Mouse (Mus musculus) kidney, adult 11 months (tissue): ENCODE results near the gene Zfp790.

Source experiments
- DNase-seq: peaks from one replicate; pipeline ENCODE4 v3.0.0; 2022

Zfp790 gene

DNA sequence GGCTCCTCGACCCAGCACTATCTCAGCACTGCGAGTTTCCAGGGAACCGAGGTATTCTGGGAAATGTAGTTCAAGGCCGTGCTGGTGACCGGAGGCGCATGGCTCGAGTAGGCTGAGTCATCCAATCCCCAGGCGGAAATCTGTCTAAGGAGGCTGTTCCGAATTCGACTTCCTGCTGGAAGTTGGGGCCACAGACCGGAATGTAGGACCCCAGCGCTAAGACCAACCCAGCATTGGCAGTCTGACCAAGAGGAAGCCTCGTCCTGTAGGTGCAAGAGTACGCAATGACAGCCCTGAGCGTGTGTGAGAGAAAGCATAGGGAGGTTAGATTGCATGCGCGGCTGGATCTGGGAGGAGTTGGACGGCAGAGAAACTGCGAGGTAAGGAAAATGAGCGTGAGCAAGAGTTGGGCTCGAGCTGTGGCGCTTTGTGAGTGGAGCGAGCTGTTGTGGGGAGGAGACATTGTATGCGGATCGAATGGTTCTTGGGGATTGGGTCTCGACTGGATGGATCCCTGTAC is at the start of gene Zfp790:
TSS of gene Zfp790 (plus strand) at position 205 of the 520 bp plus-strand sequence.
- DNase-seq: peak; percentile 92

DNA sequence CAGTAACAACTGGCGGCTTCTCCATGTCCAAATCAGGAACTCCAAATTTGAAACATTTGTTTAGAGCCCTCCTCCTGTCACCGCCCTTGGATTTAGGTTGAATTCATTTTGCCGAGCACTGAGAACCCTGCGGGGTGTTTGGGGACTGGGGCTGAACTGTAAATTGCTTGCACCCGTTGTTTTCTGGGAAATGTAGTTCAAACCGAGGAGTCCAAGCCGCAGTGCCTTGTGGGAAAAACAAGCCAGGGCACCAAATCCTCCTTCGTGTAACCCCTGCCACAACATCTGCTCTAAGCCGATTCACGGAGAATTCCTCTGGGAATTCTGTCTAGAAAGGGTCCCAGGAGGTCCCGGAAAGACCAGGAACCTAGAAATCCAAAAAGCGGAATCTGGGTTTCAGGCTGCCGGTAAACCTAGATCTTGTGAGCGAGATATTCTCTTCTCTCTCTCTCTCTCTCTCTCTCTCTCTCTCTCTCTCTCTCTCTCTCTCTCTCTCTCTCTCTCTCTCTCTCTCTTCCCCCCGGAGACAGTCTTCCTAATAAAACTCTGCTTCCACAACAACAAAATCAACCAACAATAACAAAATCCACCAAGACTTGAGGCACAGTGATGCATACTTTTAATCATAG is 48.7 kb upstream of the Zfp790 start:
- peak; percentile 84 for DNase-seq

DNA sequence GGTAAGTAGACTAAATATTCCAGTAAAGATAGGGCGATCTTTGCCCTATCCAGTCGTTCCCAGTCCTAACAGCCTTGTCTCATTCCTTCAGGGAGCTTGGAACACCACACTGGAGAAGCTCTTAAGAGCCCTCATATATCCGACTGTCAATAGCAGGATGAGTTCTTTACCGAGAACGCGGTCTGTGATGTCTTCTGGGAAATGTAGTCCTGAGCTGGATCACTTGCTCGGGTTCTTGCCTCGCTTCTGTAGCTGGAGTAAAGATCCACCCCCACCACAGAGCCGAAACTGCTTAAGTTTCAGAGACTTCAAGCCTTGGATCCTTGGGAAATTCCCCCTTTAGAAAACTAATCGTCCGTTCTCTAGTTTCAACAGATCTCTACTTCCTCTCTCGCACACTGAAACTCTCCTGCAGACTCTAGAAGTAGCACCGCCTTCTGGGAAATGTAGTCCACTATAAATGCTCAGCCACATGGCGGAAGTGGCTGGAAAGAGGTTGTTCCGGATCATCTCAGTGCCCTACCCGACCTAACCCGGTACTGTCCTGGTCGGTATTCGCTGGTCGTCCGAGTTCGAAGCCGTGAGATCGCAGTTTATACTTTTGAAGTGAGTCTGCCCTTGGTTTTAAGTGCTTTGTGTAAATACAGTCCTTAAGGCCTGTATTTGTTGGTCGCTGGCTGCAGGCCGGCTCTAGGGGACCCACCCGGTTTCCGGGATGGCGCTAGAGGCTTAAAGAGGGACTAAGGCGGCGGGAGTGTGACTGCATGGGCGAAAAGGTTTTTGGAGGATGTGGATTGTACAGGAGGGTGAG is 47.6 kb upstream of the Zfp790 start, which contains the start of gene Zfp84:
TSS of gene Zfp84 (plus strand) at position 463 of the 811 bp plus-strand sequence.
- DNase-seq: peak; percentile 95

DNA sequence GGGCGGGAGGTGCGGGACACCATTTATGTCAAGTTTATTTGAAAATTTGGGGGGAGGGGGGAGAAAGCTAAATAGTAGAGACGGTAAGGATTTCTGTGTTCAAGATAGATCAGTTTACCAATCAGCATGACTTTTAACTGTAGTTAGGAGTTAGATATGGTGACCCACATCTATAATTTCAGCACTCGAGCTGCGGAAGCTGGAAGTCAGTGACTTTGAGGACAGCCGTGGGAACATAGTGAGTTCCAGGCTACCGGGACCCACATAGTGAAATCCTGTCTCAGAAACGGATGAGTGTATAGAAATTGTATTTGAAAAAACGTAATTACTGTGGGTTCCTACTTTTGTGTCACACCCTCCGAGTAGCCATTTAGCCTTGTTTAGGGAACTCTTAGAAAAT is 46.9 kb upstream of the Zfp790 start:
- no peak for DNase-seq

DNA sequence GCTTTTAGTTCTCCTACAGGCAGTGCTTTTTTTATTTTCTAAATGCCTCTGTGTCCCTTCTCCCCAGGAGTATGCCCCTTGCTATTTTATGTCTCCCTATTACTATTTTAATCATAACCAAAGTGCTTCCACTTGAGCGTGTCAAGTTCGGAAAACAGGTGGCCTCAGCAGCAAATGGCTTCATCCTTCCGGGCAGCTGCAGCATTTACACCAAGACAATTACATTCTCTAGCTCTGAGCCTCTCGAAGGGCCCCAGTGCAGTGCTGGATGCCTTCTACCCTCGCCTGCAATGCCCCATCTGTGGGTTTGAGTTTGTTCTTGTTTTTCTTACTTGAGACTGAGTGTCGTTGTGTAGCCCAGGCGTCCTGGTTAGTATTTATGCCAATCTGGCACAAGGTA is 42.4 kb upstream of the Zfp790 start:
- DNase-seq: no peak

DNA sequence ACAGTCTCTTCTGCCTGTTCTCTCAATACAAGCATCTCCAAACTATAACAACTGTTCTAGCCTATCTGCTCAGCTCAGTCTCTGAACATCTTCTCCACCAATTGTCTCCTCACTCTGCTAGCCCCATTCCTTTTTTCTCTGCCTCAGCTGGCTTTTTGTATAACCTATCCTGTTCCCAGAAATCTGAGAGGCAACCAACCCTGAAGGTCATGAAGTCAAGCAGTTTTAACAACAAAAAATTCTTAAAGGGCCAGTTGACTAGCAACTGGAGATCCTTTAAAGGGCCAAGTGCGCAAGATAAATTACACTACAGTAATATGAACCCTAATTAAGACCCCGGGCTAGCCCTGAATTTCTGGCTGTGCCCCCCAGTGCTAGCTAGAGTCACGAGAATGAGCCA is 41.5 kb upstream of the Zfp790 start:
- no peak for DNase-seq

DNA sequence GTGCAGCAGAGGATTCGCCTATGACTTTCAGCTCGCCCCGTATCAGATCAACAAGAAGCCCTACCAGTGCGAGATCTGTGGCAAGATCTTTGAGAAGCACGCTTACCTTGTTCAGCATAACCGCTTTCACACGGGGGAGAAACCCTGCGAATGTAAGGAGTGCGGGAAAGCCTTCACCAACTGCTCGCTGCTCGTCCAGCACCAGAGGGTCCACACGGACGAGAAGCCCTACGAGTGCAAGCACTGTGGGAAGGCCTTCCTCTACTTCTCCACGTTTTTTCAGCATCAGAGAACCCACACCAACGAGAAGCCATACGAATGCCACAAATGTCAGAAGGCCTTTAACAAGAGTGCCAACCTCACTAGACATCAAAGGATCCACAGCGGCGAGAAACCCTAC is 39.3 kb upstream of the Zfp790 start:
- DNase-seq: no peak

DNA sequence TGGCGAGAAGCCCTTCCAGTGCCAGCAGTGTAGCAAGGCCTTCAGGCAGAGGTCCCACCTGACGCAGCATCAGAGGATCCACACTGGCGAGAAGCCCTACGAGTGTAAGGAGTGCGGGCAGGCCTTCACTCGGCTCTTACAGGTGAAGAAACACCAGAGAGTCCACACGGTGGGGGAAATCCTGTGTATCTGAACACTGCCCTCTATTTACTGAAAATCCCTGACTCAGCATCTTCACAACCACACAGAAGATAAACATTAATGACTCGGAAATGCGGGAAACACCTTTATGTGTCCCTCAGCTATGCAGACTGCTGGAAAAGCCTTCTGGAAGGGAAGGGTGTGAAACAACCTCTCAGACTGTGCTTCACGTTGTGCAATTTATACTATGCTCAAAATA is 38.5 kb upstream of the Zfp790 start:
- DNase-seq: no peak

DNA sequence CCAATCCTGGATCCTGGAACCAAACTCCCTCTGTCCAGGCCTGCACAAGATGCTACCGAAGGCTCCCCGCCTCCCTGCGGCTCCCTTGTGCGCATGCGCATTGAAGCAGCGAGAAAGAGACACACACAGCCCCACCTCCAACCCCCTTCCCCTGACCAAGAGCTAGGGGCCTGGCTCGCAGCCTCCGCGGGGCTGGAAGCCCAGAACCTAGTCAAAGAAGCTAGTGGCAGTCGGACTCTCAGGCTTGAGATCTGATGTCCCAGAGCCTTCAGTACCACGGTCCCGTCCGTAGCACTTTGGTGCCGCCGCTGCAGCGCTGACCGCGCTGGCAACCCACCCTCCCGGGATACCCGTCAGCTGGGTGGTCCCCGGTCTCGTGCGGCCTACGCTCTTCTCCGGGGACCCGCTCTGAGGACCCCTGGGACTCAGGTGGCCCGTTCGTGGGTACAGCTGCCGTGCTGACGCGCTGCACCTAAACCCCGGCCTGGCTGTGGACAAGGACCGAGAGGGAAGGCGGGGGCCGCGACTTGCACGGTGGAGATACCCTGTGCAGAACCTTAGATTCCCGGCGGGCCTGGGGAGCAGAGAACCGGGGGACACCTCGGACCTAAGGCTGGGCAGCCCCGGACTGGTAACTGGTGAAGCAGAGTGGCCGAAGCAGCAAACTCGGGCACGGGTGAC is 31.9 kb upstream of the Zfp790 start, which contains the start of gene Zfp30:
TSS of gene Zfp30 (plus strand) at position 128 of the 681 bp plus-strand sequence.
- DNase-seq: peak; percentile 81

DNA sequence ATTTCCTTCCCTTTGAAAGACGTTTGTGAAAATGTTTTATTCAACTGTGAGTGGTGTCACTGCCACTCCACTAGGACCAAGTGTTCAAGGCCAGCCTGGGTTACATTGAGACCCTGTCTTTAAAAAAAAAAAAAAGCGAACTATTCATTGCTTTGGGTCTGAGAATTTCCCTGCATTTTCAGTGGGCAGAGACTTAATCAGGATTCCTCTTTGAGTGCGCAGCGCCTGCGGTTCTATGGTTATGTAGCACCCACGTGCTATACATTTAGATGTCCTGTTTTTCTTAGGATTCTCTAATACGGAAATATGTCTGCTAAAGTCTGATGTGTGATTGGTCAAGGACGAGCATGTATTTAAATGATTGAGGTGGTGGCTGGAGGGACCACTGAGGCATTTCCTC is 30.9 kb upstream of the Zfp790 start:
- DNase-seq: no peak

DNA sequence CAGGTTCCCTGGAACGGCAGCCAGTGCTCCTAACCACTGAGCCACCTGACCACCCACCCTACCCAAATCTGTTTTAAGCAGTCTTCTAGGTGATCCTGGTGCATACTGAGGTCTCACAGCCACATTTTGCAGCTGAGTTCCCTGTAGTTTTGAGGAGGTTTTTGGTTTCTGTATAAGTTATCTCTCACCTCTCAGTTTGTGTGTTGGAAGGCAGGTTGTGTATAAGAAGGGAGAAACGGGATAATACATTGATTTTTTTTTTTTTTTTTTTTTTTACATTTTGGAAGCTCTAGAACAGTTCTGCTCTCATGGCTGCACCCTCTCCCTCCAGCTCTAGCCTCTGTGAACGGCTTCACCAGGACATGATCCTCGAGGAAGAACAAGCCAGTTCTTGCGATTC is 30.0 kb upstream of the Zfp790 start:
- no peak for DNase-seq

DNA sequence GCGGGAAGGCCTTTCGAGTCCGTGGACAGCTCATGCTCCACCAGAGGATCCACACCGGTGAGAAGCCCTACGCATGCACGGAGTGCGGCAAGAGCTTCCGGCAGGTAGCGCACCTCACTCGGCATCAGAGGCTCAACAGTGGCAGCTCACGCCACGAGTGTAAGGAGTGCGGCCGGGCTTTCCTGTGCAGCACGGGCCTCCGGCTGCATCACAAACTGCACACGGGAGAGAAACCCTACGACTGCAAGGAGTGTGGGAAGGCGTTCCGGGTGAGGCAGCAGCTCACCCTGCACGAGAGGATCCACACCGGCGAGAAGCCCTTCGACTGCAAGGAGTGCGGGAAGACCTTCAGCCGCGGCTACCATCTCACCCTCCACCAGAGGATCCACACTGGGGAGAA is 23.0 kb upstream of the Zfp790 start:
- no peak for DNase-seq

DNA sequence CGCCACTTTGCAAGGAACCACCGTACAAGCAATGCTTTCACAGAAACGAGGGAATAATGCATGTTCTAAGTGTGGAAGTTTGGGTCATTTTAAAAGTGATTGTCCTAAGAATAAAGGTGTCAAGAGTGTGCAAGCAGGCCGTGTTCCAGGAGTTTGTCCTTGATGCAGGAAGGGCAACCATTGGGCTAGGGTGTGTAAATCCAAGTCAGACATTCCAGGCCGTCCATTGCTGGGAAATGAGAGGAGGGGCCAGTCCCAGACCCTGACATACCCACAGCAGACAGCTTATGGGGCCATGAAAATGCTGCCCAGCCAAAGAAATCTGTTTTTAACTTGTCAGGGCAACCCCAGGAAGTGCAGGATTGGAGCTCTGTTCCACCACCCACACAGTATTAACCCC is 8.9 kb upstream of the Zfp790 start:
- DNase-seq: no peak

DNA sequence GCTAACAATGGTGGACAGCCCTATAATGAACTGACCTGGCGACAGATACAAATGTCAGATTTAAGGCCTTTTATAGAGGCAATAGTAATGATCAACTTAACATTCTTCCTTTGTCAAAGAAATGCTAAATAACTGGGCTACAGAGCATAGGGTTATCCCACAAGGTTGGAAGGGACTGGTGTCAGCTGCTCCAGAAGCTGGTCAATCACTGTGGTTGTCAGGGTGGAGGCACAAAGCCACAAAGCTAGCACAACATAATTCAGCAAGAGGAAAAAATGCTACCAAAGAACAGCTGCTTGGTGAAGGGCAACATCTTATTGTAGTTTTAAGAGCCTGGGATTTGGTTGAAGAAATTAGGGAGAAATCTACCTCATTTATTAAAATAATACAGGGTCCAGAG is 3.7 kb upstream of the Zfp790 start:
- no peak for DNase-seq

DNA sequence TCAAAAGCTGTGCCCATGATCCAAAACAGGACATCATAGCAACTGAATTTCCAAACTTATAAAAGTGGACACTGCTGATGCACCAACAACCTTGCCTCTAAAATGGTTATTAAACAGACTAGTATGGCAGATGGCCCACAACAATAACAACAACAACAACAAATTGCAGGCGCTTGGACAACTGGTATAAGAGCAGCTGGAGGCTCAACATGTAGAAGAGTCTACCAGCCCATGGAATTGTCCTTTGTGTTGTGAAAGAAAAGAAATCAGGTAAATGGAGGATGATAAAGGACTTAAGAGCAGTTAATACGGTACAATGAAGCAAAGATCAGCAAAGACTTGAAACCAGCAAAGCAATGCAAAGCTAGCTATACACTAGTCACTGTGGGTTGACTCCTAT is 1.5 kb upstream of the Zfp790 start:
- no peak for DNase-seq

DNA sequence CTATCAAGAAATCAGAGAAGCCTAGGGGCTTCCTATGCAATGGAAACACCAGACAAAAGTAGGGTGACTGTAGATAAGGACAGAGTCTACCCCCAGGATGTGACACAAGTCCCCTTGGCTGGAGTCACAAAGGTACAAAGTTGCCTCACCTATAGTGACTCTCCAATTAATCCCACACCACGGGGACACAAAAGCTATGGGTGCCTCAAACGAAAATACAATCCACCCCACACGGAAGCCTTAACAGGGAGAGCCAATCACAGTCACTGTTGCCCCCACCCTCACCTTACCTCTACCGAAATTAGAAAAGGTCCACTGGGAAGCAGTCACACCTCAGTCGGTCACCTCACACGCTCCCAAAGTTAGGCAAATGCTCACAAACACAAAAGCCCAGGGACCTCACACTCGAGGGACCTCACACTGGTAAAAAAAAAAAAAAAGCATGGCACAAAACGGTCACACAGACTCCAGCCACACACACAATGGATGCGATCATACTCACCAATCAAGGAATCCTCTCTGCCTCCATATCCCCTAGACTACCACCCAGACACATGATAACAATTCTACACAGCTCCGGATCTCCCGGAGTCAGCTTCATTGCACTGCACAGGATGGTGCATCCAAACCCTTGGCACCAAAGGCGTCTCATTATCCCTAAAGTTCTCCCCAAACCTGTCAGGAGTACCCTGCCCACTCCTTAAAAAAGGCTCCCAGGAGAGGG is 691 bp upstream of the Zfp790 start:
- DNase-seq: no peak

DNA sequence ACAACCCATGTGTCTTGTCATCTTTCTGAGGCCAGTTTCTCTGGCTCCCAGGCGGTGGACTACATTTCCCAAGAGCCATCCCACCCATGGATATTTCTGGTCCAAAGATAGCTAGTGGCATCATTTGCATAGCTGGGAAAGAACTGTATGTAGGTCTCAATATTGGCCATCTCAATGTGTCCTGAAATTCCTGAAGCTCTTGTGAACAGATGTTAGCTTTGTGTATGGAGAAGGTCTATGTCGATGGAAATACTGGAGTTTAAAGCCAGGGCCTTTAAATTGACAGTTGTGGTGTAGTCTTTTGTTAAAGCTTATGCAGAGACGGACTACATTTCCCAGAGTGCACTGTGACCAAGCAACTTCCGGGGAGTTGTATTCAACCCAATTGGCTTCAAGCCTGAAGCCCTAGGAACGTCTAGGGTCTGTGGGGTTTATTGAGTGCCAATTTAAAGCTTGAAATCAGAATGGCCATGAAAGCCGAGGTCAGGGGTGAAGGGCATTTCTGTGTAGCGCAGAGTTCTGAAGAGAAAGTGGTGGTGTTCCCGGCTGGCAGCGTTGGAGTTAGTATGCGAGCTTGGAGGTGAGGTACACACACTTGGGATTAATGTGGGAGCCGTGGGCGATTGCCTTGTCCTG is 2.8 kb downstream of the Zfp790 start:
- peak; percentile 66 for DNase-seq

DNA sequence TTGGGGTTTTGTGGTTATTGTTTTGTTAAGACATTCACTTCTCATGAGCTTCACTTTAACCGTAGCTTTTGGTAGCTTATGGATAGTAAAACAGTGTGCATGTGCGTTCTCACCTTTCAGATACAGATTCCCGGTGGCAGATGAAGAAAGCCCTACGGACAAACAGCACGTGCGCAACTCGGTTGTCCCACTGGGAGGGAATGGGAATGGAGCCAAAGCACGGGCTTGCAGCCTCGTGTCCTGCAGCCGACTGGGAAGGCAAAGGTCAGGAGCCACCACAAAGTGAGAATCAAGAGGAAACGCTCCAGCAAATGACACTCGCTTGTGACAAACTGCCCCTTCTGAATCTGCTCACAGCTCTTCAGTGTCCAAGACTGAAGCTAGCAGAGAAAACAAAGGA is 12.1 kb downstream of the Zfp790 start:
- peak; percentile 57 for DNase-seq

DNA sequence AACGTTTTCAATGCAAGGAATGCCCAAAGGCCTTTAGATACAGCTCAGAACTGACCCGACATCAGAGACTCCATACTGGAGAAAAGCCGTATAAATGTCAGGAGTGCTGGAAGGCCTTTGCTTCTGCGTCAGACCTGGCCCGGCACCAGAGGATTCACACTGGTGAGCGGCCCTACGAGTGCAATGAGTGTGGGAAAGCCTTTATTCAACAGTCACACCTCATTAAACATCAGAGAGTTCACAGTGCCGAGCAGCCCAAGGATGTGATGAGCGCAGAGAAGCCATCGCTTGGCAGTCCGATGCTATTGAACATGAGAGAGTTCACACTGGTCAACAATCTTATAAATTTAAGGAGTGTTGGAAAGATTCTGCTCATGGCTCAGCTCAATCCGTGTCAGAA is 13.9 kb downstream of the Zfp790 start:
- no peak for DNase-seq

DNA sequence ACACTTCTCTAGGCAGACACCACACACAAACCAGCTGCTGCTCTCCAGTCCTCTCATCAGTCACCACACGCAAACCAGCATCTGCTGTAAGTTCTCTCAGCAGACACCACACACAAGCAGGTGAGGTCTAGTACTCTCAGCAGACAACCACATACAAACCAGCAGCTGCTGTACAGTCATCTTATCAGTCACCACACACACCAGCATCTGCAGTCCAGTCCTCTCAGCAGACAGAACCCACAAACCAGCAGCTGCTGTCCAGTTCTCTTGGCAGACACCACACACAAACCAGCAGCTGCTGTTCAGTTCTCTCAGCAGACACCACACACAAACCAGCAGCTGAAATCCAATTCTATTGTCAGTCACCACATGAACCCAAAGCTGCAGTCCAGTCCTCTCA is 20.9 kb downstream of the Zfp790 start:
- no peak for DNase-seq

DNA sequence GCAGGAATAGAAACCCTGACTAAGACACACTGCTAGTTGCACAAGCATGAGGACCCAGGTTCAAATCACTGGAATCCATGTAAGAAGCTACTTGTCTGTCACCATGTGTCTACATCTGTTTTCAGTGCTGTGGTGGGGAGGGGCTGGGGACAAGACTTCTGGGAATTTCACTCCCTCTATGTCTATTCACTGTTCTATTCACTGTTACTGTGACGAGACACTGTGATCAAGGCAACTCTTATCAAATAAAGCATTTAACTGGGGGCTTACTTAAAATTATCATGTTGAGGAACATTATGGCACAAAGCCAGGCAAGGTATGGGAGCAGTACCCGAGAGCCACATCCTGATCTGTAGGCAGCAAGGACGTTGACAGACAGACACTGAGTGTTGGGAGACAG is 23.3 kb downstream of the Zfp790 start:
- no peak for DNase-seq

DNA sequence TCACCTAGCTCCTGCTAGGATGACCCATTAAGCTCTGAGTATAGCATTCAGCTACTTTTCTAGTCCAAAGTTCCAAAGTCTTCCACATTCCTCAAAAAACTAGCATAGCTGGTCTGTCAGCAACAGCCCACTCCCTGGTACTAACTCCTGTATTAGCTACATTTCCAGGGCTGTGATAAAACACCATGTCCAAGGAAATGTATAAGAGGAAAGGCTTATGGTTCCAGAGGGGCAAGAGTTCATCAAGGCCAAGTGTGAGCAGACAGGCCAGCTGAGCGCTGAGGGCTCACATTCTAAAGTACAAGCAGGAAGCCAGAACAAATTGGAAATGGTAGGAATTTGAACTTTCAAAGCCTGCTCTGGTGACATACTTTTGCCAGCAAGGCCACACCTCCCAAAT is 26.2 kb downstream of the Zfp790 start:
- DNase-seq: peak; percentile 12

DNA sequence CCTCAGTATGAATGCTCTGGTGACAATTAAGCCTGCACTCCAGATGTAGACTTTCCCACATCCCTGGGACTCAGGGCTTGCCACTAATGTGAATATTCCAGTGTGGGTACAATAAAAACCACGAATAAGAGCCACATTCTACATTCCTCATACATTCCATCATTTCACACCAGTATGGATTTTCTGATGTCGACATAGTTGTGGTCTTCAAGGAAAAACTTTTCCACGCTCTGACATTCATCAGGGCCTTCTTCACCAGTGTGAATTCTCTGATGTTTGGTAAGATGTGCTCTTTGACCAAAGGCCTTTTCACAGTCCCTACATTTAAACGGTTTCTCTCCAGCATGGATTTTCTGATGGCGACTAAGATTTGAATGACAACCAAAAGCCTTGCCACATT is 28.7 kb downstream of the Zfp790 start:
- DNase-seq: no peak
